Mouse (Mus musculus): ENCODE results near the gene Atp2b2.

- TF ChIP-seq POLR2A (IDR thresholded peaks at IDR 0.05; ENCODE audit: borderline replicate concordance, extremely low read depth, low read depth, low read length) (no peak), CTCF (IDR thresholded peaks at IDR 0.05; ENCODE audit: insufficient read depth, low read length) (no peak)
Measured at GRCm38 (mm10) chr6:113875201-113875600, 167.2 kb downstream of the Atp2b2 start.

All from lung, adult 2 months (tissue).